Mouse (Mus musculus): ENCODE results near the gene Vps39.

- no peak for TF ChIP-seq ZNF384 (IDR thresholded peaks at IDR 0.05; ENCODE audit: low read depth, low read length)
- no peak for TF ChIP-seq CHD2 (IDR thresholded peaks at IDR 0.05; ENCODE audit: low read depth, low read length)
- peak; percentile 20; the same call in 1 of the 2 replicates for TF ChIP-seq ZC3H11A (IDR thresholded peaks at IDR 0.05; ENCODE audit: borderline replicate concordance, low read depth, low read length)
Measured at GRCm38 (mm10) chr2:120279961-120280360, 73.0 kb downstream of the Vps39 start.
